Mouse (Mus musculus) forebrain, postnatal 0 days (tissue): ENCODE data around the gene Tecpr2. TPM values are rescaled to one million over a fixed set of nuclear protein-coding genes. Genes with fewer than 3 reads are reported as not detected.

Source experiments
- ATAC-seq: fragments of 200-750 bp; cut with Nextera tagmentation; 2 replicates; pipeline ENCODE4 v1.8.0; 2017; ENCODE audit warnings: mild to moderate bottlenecking, moderate library complexity
- DNase-seq: peaks from one replicate; pipeline ENCODE4 v3.0.0-alpha.2; 2015
- H3K27ac ChIP-seq: fragments of 300-500 bp; sonication (generic); 2 replicates; pipeline ENCODE4 v1.5.1; 2014; ENCODE audit warnings: low read depth, mild to moderate bottlenecking, antibody characterized with exemption, low read length, moderate library complexity, mixed read lengths
- H3K27me3 ChIP-seq: fragments of 300-500 bp; sonication (generic); 2 replicates; pipeline ENCODE4 v1.6.1; 2014; ENCODE audit warnings: mild to moderate bottlenecking, low read length, mixed read lengths; ENCODE audit not compliant: insufficient read depth
- H3K36me3 ChIP-seq: fragments of 300-500 bp; sonication (generic); 2 replicates; pipeline ENCODE4 v1.6.1; 2014; ENCODE audit warnings: mild to moderate bottlenecking, moderate library complexity; ENCODE audit not compliant: insufficient read depth
- H3K4me1 ChIP-seq: fragments of 300-500 bp; sonication (generic); 2 replicates; pipeline ENCODE4 v1.6.1; 2014; ENCODE audit warnings: antibody characterized with exemption; ENCODE audit not compliant: insufficient read depth
- H3K4me2 ChIP-seq: fragments of 300-500 bp; sonication (generic); 2 replicates; pipeline ENCODE4 v1.6.1; 2014; ENCODE audit warnings: low read depth, mild to moderate bottlenecking, moderate library complexity
- H3K4me3 ChIP-seq: fragments of 300-500 bp; sonication (generic); 2 replicates; pipeline ENCODE4 v1.5.1; 2014; ENCODE audit warnings: low read depth, low read length, mixed read lengths
- H3K9ac ChIP-seq: fragments of 300-500 bp; sonication (generic); 2 replicates; pipeline ENCODE4 v1.6.1; 2014; ENCODE audit warnings: mild to moderate bottlenecking
- H3K9me3 ChIP-seq: fragments of 300-500 bp; sonication (generic); 2 replicates; pipeline ENCODE4 v1.6.1; 2016; ENCODE audit warnings: low read length
- CTCF ChIP-seq: sonication (generic); IDR thresholded peaks from 2 replicates; pipeline ENCODE4 v1.5.1; 2016; ENCODE audit warnings: antibody characterized with exemption, control low read depth, low read depth
- WGBS: fragments of 180-500 bp; shearing (Covaris S2); extraction: QIAGEN DNeasy Blood & Tissue Kit; methylation state at CpG from one replicate; pipeline ENCODE4 v1.1.7; 2014; 5-methylcytosine and 5-hydroxymethylcytosine counted together
- polyA plus RNA-seq: library from polyadenylated mRNA; unstranded; fragments of >200 nt; fragmentation: Nextera tagmentation; extraction: Ambion mirVana; gene quantifications from 2 replicates; pipeline ENCODE4 v1.2.1, GENCODE M21; 2015
- total RNA-seq: library from RNA; depleted of rRNA; stranded (reverse); fragments of >200 nt; gene quantifications from 2 replicates; pipeline ENCODE4 v1.2.3, GENCODE M21; 2014

The Tecpr2 gene
- total and polyA plus RNA-seq, 2 experiments from 2014 or later, result 5.6 to 25.6 TPM

DNA sequence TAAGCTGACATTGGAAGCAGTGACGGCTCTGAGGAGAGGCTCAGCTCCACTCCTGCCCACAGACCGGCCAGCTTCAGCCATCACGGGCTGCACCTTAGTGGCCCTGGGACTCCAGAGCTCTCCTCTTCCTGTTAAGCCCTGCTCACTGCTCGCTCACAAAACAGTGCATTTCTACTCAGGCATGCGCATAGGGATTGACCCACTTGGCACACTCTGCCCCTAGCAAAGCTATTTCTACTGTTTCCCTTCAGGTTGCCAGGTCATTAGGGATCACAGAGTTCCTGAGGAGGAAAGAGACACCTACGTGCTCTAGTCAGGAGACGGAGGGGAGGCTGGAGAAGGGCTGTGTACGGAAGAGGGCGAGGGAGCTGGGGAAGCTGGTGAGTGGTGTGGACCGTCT is 23.1 kb upstream of the Tecpr2 start:
- Histone ChIP-seq H3K27ac (no peak overlapping the region), H3K4me1 (no peaks in the 10 kb centered on the region), H3K9ac (no peak overlapping the region), H3K4me3 (no peak overlapping the region), H3K27me3 (no peaks in the 10 kb centered on the region), H3K4me2 (no peak overlapping the region), H3K36me3 (peaks cover 55% of the 10 kb centered on the region), H3K9me3 (no peaks in the 10 kb centered on the region)
- DNase-seq (no peak), ATAC-seq (no peak)
- 69% methylated on average over 10 of the region's 10 CpGs for WGBS
- no peak for TF ChIP-seq CTCF

DNA sequence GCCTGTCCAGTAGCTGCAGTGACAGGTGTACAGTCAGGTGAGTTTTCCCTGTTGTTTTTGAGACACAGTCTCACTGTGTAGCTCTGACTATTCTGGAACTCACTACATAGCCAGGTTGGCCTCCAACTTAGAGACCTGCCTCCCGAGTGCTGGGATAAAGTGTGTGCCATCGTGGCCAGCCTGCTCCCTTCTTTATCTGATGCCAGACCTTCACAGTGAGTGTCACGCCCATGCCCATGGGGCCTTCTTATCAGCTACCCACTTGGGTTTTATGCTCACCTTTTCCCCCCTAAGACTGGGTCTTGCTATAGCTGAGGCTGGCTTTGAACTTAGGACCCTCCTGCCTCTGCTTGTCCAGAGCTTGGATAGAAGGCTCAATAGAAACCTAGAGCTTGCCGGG is 19.0 kb upstream of the Tecpr2 start:
- H3K4me1 ChIP-seq, result no peaks in the 10 kb centered on the region
- DNase-seq (no peak), ATAC-seq (no peak)
- H3K4me2 ChIP-seq, result no peak overlapping the region
- H3K36me3 ChIP-seq, result peaks cover 77% of the 10 kb centered on the region
- H3K4me3 ChIP-seq, result no peak overlapping the region
- H3K27me3 ChIP-seq, result no peaks in the 10 kb centered on the region
- WGBS, result 88% methylated on average over 4 of the region's 4 CpGs
- no peak for TF ChIP-seq CTCF
- no peaks in the 10 kb centered on the region for H3K9me3 ChIP-seq
- no peak overlapping the region for H3K9ac ChIP-seq
- H3K27ac ChIP-seq, result no peak overlapping the region

DNA sequence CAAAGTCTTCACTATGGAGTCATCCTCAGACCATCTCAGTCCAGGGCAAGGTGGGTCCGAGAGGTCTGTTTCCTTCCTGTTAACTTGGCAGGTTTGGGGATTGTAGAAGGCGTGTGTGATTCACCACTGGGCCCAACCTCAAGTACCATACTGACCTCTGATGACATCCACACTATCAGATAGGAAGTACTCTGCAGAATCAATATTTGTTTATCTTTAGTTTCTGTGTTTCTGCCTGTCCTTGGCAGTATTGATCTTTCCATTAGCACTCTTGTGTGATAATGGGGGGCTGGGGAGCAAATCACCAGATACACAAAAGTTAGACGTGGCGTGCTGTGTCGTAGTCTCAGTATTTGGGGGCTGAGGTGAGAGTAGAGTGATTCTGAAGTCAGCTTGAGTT is 17.8 kb upstream of the Tecpr2 start:
- Histone ChIP-seq H3K9ac (no peak overlapping the region), H3K9me3 (no peaks in the 10 kb centered on the region), H3K27ac (no peak overlapping the region), H3K4me1 (no peaks in the 10 kb centered on the region), H3K27me3 (no peaks in the 10 kb centered on the region), H3K4me2 (no peak overlapping the region), H3K4me3 (no peak overlapping the region), H3K36me3 (peaks cover 81% of the 10 kb centered on the region)
- no peak for TF ChIP-seq CTCF
- 95% methylated on average over 5 of the region's 5 CpGs for WGBS
- no peak for DNase-seq
- ATAC-seq, result no peak

DNA sequence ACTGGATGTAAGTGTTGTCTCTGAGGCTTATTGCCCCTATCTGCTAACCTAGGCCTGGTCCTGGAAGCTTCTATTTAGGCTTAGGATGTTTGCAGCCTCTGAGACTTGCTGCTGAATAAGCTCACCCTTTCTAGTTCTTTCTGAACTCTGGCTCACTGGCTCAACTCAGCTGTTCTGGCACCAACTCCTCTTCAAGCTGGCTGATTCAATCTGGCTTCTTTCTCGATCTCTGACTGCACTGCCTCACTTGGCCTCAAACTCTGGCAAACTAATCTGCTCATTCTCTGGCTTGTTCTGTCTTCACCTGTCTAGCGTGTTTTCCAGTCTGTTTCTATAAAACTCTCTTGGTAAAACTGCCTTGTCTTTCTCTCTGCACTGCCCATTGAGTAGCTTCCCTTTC is 13.7 kb upstream of the Tecpr2 start:
- no peak for DNase-seq
- TF ChIP-seq CTCF, result no peak
- Histone ChIP-seq H3K4me1 (no peaks in the 10 kb centered on the region), H3K9ac (no peak overlapping the region), H3K4me3 (no peak overlapping the region), H3K9me3 (no peaks in the 10 kb centered on the region), H3K27me3 (no peaks in the 10 kb centered on the region), H3K27ac (no peak overlapping the region), H3K4me2 (no peak overlapping the region), H3K36me3 (peaks cover 81% of the 10 kb centered on the region)
- ATAC-seq, result no peak
- WGBS, result 81% methylated on average over 2 of the region's 2 CpGs

DNA sequence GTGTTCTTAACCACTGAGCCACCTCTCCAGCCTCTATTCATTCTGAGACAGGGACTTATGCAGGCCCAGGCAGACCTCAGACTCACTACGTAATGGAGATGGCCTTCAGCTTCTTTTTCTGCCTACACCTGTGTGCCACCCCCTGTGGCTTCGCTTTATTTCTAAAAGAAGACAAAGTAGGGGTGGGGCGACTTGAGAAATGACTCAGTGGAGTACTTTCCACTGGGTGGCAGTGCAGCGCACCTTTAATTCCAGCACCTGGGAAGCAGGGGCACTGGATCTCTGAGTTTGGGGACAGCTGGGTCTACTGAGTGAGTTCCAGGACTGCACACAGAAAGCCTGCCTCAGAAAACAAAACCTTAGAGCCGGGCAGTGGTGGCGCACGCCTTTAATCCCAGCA is 6.8 kb upstream of the Tecpr2 start:
- Histone ChIP-seq H3K4me2 (no peak overlapping the region), H3K27ac (no peak overlapping the region), H3K36me3 (peaks cover 46% of the 10 kb centered on the region), H3K9me3 (no peaks in the 10 kb centered on the region), H3K9ac (no peak overlapping the region), H3K27me3 (no peaks in the 10 kb centered on the region), H3K4me3 (no peak overlapping the region), H3K4me1 (no peaks in the 10 kb centered on the region)
- no peak for DNase-seq
- WGBS, result 91% methylated on average over 7 of the region's 7 CpGs
- peak; percentile 26; the same call in 1 of the 2 replicates for TF ChIP-seq CTCF
- no peak for ATAC-seq

DNA sequence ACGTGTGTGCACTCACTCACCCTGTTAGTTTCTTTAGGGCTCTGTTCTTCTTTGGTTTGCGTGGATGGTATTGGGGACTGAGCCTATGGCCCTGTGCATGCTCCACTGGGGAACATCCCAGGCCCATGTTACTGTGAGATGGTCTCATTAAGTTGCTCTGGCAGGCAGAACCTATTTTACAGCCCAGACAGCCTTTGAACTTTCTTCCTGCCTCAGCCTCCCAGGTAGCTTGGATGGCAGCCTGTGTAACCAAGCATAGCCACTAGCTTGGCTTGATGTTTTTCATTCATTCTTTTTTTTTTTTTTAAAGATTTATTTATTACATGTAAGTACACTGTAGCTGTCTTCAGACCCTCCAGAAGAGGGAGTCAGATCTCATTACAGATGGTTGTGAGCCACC is 3.8 kb upstream of the Tecpr2 start:
- Histone ChIP-seq H3K9me3 (no peaks in the 10 kb centered on the region), H3K36me3 (peaks cover 23% of the 10 kb centered on the region), H3K9ac (no peak overlapping the region), H3K4me1 (peaks cover 7% of the 10 kb centered on the region; the same call in 1 of the 2 replicates), H3K4me3 (no peak overlapping the region), H3K4me2 (no peak overlapping the region), H3K27ac (no peak overlapping the region), H3K27me3 (no peaks in the 10 kb centered on the region)
- ATAC-seq (no peak), DNase-seq (no peak)
- 96% methylated on average over 2 of the region's 2 CpGs for WGBS
- TF ChIP-seq CTCF, result no peak

DNA sequence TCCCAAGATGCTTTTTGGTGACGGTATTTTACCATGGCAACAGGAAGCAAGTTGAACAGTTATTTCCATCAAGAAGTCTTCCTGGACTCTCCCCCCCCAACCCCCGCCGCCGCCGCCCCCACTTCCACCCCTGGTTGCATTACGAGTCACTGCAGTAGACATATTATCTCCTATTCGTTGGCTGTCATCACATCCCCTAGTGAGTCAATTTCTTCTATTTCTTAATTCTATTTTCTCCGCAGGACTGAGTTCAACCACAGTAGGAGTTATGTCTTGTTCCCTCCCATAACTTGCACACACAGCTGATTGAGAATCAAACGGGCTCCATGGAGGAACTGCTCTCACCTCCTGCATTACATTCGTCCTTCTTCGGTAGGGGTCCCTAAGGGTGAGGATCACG is 958 bp upstream of the Tecpr2 start:
- no peak for ATAC-seq
- H3K36me3 ChIP-seq, result 0 out of 2 replicates have a peak, but pooled peaks cover 3% of the 10 kb centered on the region
- H3K9me3 ChIP-seq, result no peaks in the 10 kb centered on the region
- no peak for DNase-seq
- peak overlapping the region; percentile 90 for H3K9ac ChIP-seq
- peak overlapping the region; percentile 86 for H3K4me3 ChIP-seq
- H3K27ac ChIP-seq, result peak overlapping the region; percentile 54
- TF ChIP-seq CTCF, result no peak
- H3K4me1 ChIP-seq, result peaks cover 7% of the 10 kb centered on the region; the same call in 1 of the 2 replicates
- 44% methylated on average over 12 of the region's 12 CpGs for WGBS
- H3K27me3 ChIP-seq, result no peaks in the 10 kb centered on the region
- peak overlapping the region; percentile 68 for H3K4me2 ChIP-seq
